Mouse (Mus musculus): ENCODE measurements around the gene Bsph1. TPM values are rescaled to one million over a fixed set of nuclear protein-coding genes. Genes with fewer than 3 reads are reported as not detected.
"Not testable (repeated sequence)": the region's sequence is repeated elsewhere in the genome, so short reads cannot be mapped to it uniquely, and the experiment has no call there.

The Bsph1 gene
- not detected in 2 replicates for polyA plus RNA-seq (2014; fragmentation: Nextera tagmentation; extraction: Ambion mirVana)

DNA sequence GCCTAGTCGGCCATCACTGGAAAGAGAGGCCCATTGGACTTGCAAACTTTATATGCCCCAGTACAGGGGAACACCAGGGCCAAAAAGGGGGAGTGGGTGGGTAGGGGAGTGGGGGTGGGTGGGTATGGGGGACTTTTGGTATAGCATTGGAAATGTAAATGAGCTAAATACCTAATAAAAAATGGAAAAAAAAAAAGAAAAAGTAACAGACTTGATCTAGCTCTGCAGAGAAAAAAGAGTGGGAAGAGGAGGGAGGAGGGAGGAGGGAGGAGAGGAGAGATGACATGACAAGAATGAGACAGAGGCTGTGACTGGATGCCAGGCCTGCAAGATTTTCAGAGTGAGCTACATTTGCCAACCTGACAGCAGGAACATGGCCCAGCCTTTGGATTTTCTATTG lies at the start of gene Bsph1:
TSS of gene Bsph1 (plus strand) at position 301 of the 400 bp plus-strand sequence.
- H3K4me1 ChIP-seq (ENCODE audit: control insufficient read depth, insufficient read depth, low read length); H3K9ac ChIP-seq (ENCODE audit: low read depth, low read length); H3K27ac ChIP-seq (ENCODE audit: low read depth, low read length); H3K27me3 ChIP-seq (ENCODE audit: control insufficient read depth, insufficient read depth, low read length); H3K9me3 ChIP-seq (replicated peaks; ENCODE audit: control insufficient read depth, low read length); ATAC-seq (replicated peaks; ENCODE audit: insufficient number of reproducible peaks, low FRiP score, low TSS enrichment); H3K36me3 ChIP-seq (ENCODE audit: control insufficient read depth, insufficient read depth, low read length); H3K4me2 ChIP-seq; H3K4me3 ChIP-seq (ENCODE audit: low read depth, low read length): not testable (repeated sequence)
- WGBS (ENCODE audit: insufficient replicate concordance) = 80% methylated on average over 1 of the region's 1 CpGs

DNA sequence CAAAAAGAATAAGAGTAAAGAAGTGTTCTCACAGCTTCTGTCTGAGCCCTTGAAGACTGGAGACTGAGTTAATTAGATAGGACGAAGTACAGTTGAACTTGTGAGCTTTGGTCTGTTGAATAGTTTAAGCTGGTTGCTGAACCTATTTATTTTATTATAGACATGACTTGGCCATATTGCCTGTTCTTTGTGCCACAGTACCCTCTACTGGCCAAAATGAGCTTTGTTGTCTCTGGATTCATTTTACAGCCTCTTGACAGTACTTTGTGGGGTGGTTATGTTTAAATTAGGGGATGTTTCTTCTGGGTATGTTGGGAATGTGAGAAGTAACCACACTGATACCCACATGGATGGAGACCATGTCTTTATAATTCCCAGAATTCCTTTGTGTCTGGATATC lies 60.9 kb downstream of the Bsph1 start:
- Histone ChIP-seq H3K9ac (ENCODE audit: low read depth, low read length) (no peak overlapping the region), H3K27ac (ENCODE audit: low read depth, low read length) (no peak overlapping the region), H3K4me3 (ENCODE audit: low read depth, low read length) (no peak overlapping the region), H3K27me3 (ENCODE audit: control insufficient read depth, insufficient read depth, low read length) (no peaks in the 10 kb centered on the region), H3K36me3 (ENCODE audit: control insufficient read depth, insufficient read depth, low read length) (no peaks in the 10 kb centered on the region), H3K9me3 (replicated peaks; ENCODE audit: control insufficient read depth, low read length) (peaks cover 2% of the 10 kb centered on the region; the same call in 1 of the 2 replicates), H3K4me1 (ENCODE audit: control insufficient read depth, insufficient read depth, low read length) (no peaks in the 10 kb centered on the region), H3K4me2 (no peak overlapping the region)
- ATAC-seq (replicated peaks; ENCODE audit: insufficient number of reproducible peaks, low FRiP score, low TSS enrichment) = no peak
- WGBS (ENCODE audit: insufficient replicate concordance) = 47% methylated on average over 1 of the region's 1 CpGs

Other genes with a start within 250 kb of the Bsph1 start
- not detected in 2 replicates for gene Vmn1r89, start 237.8 kb upstream of the Bsph1 start, polyA plus RNA-seq (2014; fragmentation: Nextera tagmentation; extraction: Ambion mirVana)
- gene Lig1, start 173.6 kb upstream of the Bsph1 start, polyA plus RNA-seq (2014; fragmentation: Nextera tagmentation; extraction: Ambion mirVana) = 84.6 and 95.3 TPM in 2 replicates
- 3.4 and 6.3 TPM in 2 replicates for gene Zswim9, start 172.1 kb upstream of the Bsph1 start, polyA plus RNA-seq (2014; fragmentation: Nextera tagmentation; extraction: Ambion mirVana)
- gene Pla2g4c, start 126.2 kb upstream of the Bsph1 start, polyA plus RNA-seq (2014; fragmentation: Nextera tagmentation; extraction: Ambion mirVana) = 0.73 and 1.4 TPM in 2 replicates
- gene Cabp5, start 52.7 kb upstream of the Bsph1 start, polyA plus RNA-seq (2014; fragmentation: Nextera tagmentation; extraction: Ambion mirVana) = not detected in 2 replicates
- not detected in 2 replicates for gene Bsph2, start 120.2 kb downstream of the Bsph1 start, polyA plus RNA-seq (2014; fragmentation: Nextera tagmentation; extraction: Ambion mirVana)
- gene Sult2a5, start 173.1 kb downstream of the Bsph1 start, polyA plus RNA-seq (2014; fragmentation: Nextera tagmentation; extraction: Ambion mirVana) = not detected in 2 replicates